Mouse (Mus musculus): ENCODE data around the gene Dlgap4.

GRCm38 (mm10) chr2:156686754-156687153 is 73.2 kb downstream of the Dlgap4 start:
- TF ChIP-seq CTCF (IDR thresholded peaks at IDR 0.05; ENCODE audit: insufficient read depth, low read length) (no peak), POLR2A (IDR thresholded peaks at IDR 0.05; ENCODE audit: borderline replicate concordance, extremely low read depth, low read depth, low read length) (no peak)

All from lung, adult 2 months (tissue).